Mouse (Mus musculus) MEL (cell line): ENCODE data around the gene Cul3. TPM values are rescaled to one million over a fixed set of nuclear protein-coding genes. Genes with fewer than 3 reads are reported as not detected.

Experiments used
- DNase-seq: peaks from one replicate; pipeline ENCODE4 v3.0.0; 2011; ENCODE audit warnings: low read depth, low spot score
- H3K27ac ChIP-seq: 2 replicates; pipeline ENCODE4 v1.5.1; 2012; ENCODE audit warnings: low read depth, mild to moderate bottlenecking, control low read depth, low read length, moderate library complexity; ENCODE audit not compliant: control insufficient read depth
- H3K27me3 ChIP-seq, 2 experiments: fragments of 150-350 bp in 1 of 2; sonication (generic) in 1 of 2; 2 replicates each; pipeline ENCODE4 v1.6.1; 2012; ENCODE audit warnings: low read length in 2 of 2, mild to moderate bottlenecking in 2 of 2, improper control_type of control experiment in 1 of 2, moderate library complexity in 1 of 2; ENCODE audit not compliant: insufficient read depth in 2 of 2, control insufficient read depth in 1 of 2
- H3K36me3 ChIP-seq, 2 experiments: 2 replicates each; pipeline ENCODE4 v1.6.1; 2012 to 2014; ENCODE audit warnings: low read length in 2 of 2, improper control_type of control experiment in 1 of 2, inconsistent platforms in 1 of 2, mild to moderate bottlenecking in 1 of 2; ENCODE audit not compliant: insufficient read depth in 2 of 2, control insufficient read depth in 1 of 2
- H3K4me1 ChIP-seq, 2 experiments: fragments of 150-350 bp in 1 of 2; sonication (generic) in 1 of 2; 2 replicates each; pipeline ENCODE4 v1.6.1; 2012; ENCODE audit warnings: low read length in 2 of 2, improper control_type of control experiment in 1 of 2, mild to moderate bottlenecking in 1 of 2; ENCODE audit not compliant: insufficient read depth in 2 of 2, control insufficient read depth in 1 of 2
- H3K4me3 ChIP-seq, 2 experiments: fragments of 150-350 bp in 1 of 2; sonication (generic) in 1 of 2; 2 replicates each; pipeline ENCODE4 v1.5.1; 2012; ENCODE audit warnings: low read depth in 2 of 2, low read length in 2 of 2, mild to moderate bottlenecking in 2 of 2, moderate library complexity in 2 of 2, control low read depth in 1 of 2, improper control_type of control experiment in 1 of 2; ENCODE audit not compliant: control insufficient read depth in 1 of 2, insufficient read depth in 1 of 2
- H3K79me2 ChIP-seq: 2 replicates; pipeline ENCODE4 v1.6.1; 2012; ENCODE audit warnings: mild to moderate bottlenecking, low read length, moderate library complexity; ENCODE audit not compliant: control insufficient read depth, poor library complexity, insufficient read depth
- H3K9ac ChIP-seq: 2 replicates; pipeline ENCODE4 v1.6.1; 2012; ENCODE audit warnings: low read depth, mild to moderate bottlenecking, control low read depth, low read length, moderate library complexity; ENCODE audit not compliant: control insufficient read depth, poor library complexity, severe bottlenecking
- H3K9me3 ChIP-seq: fragments of 150-350 bp; sonication (generic); replicated peaks from 2 replicates; pipeline ENCODE4 v1.6.1; 2012; ENCODE audit warnings: mild to moderate bottlenecking, low read length, improper control_type of control experiment, moderate library complexity; ENCODE audit not compliant: insufficient read depth
- BHLHE40 ChIP-seq: IDR thresholded peaks from 2 replicates; pipeline ENCODE4 v1.6.1; 2012; ENCODE audit warnings: low read depth, mild to moderate bottlenecking, inconsistent platforms, low read length, improper control_type of control experiment, borderline replicate concordance
- CTCF ChIP-seq, 3 experiments: IDR thresholded peaks in 2 of 3; conservative IDR thresholded peaks in 1 of 3; 2 replicates each; pipeline ENCODE4 v1.5.1; 2011 to 2012; ENCODE audit warnings: low read length in 3 of 3, low read depth in 2 of 3, mild to moderate bottlenecking in 2 of 3, improper control_type of control experiment in 1 of 3, inconsistent platforms in 1 of 3, mixed read lengths in 1 of 3, moderate library complexity in 1 of 3; ENCODE audit not compliant: control insufficient read depth in 1 of 3, insufficient read depth in 1 of 3, poor library complexity in 1 of 3, severe bottlenecking in 1 of 3
- E2F4 ChIP-seq: IDR thresholded peaks from 2 replicates; pipeline ENCODE4 v1.6.1; 2011; ENCODE audit warnings: low read depth, low read length, improper control_type of control experiment, borderline replicate concordance
- ELF1 ChIP-seq: IDR thresholded peaks from 2 replicates; pipeline ENCODE4 v1.6.1; 2014; ENCODE audit warnings: low read depth, mild to moderate bottlenecking, inconsistent platforms, low read length, improper control_type of control experiment, moderate library complexity
- EP300 ChIP-seq, 2 experiments: IDR thresholded peaks; 2 replicates each; pipeline ENCODE4 v1.6.1; 2011; ENCODE audit warnings: improper control_type of control experiment in 2 of 2, low read length in 2 of 2, low read depth in 1 of 2, mild to moderate bottlenecking in 1 of 2
- ETS1 ChIP-seq: IDR thresholded peaks from 2 replicates; pipeline ENCODE4 v1.6.1; 2012; ENCODE audit warnings: low read depth, mild to moderate bottlenecking, inconsistent platforms, low read length, improper control_type of control experiment, moderate library complexity
- GATA1 ChIP-seq: IDR thresholded peaks from 2 replicates; pipeline ENCODE4 v1.6.1; 2011; ENCODE audit warnings: low read depth, low read length, improper control_type of control experiment
- HCFC1 ChIP-seq: IDR thresholded peaks from 2 replicates; pipeline ENCODE4 v1.6.1; 2012; ENCODE audit warnings: low read depth, mild to moderate bottlenecking, inconsistent platforms, low read length, improper control_type of control experiment, moderate library complexity
- KAT2A ChIP-seq: conservative IDR thresholded peaks from 2 replicates; pipeline ENCODE4 v1.6.1; 2012; ENCODE audit warnings: low read depth, low read length, improper control_type of control experiment, inconsistent platforms
- MAZ ChIP-seq: IDR thresholded peaks from 2 replicates; pipeline ENCODE4 v1.6.1; 2012; ENCODE audit warnings: low read depth, mild to moderate bottlenecking, inconsistent platforms, low read length, improper control_type of control experiment
- MEF2A ChIP-seq: IDR thresholded peaks from 2 replicates; pipeline ENCODE4 v1.6.1; 2014; ENCODE audit warnings: low read depth, mild to moderate bottlenecking, inconsistent platforms, low read length, improper control_type of control experiment; ENCODE audit not compliant: poor library complexity, insufficient replicate concordance, severe bottlenecking; ENCODE audit errors: extremely low read depth
- MXI1 ChIP-seq: IDR thresholded peaks from 2 replicates; pipeline ENCODE4 v1.6.1; 2011; ENCODE audit warnings: mild to moderate bottlenecking, low read depth, low read length, improper control_type of control experiment
- MYB ChIP-seq: IDR thresholded peaks from 2 replicates; pipeline ENCODE4 v1.6.1; 2011; ENCODE audit warnings: mild to moderate bottlenecking, low read depth, low read length, improper control_type of control experiment
- MYC ChIP-seq: IDR thresholded peaks from 2 replicates; pipeline ENCODE4 v1.6.1; 2011; ENCODE audit warnings: low read depth, mild to moderate bottlenecking, low read length, improper control_type of control experiment, moderate library complexity
- NELFE ChIP-seq: IDR thresholded peaks from 2 replicates; pipeline ENCODE4 v1.6.1; 2011; ENCODE audit warnings: low read depth, low read length, improper control_type of control experiment
- NRF1 ChIP-seq: IDR thresholded peaks from 2 replicates; pipeline ENCODE4 v1.6.1; 2014; ENCODE audit warnings: low read depth, mild to moderate bottlenecking, inconsistent platforms, low read length, improper control_type of control experiment, moderate library complexity; ENCODE audit not compliant: poor library complexity, insufficient read depth, severe bottlenecking
- POLR2A ChIP-seq, 2 experiments: IDR thresholded peaks; 2 replicates each; pipeline ENCODE4 v1.6.1; 2011 to 2012; ENCODE audit warnings: low read length in 2 of 2, mild to moderate bottlenecking in 2 of 2, control low read depth in 1 of 2, improper control_type of control experiment in 1 of 2, low read depth in 1 of 2, moderate library complexity in 1 of 2; ENCODE audit not compliant: control insufficient read depth in 1 of 2, insufficient read depth in 1 of 2, poor library complexity in 1 of 2
- POLR2AphosphoS5 ChIP-seq: IDR thresholded peaks from 2 replicates; pipeline ENCODE4 v1.6.1; 2012; ENCODE audit warnings: low read depth, borderline replicate concordance, mild to moderate bottlenecking, inconsistent platforms, low read length, moderate library complexity, mixed read lengths
- RAD21 ChIP-seq: IDR thresholded peaks from 2 replicates; pipeline ENCODE4 v1.6.1; 2011; ENCODE audit warnings: mild to moderate bottlenecking, low read depth, low read length, improper control_type of control experiment
- SMC3 ChIP-seq: IDR thresholded peaks from 2 replicates; pipeline ENCODE4 v1.6.1; 2011; ENCODE audit warnings: low read depth, low read length, improper control_type of control experiment
- TBP ChIP-seq: IDR thresholded peaks from 2 replicates; pipeline ENCODE4 v1.8.0; 2011; ENCODE audit warnings: low read depth, low read length, improper control_type of control experiment
- TCF12 ChIP-seq: IDR thresholded peaks from 2 replicates; pipeline ENCODE4 v1.6.1; 2014; ENCODE audit warnings: low read depth, mild to moderate bottlenecking, inconsistent platforms, low read length, improper control_type of control experiment, moderate library complexity
- UBTF ChIP-seq: IDR thresholded peaks from 2 replicates; pipeline ENCODE4 v1.6.1; 2012; ENCODE audit warnings: low read depth, mild to moderate bottlenecking, inconsistent platforms, low read length, improper control_type of control experiment, moderate library complexity, borderline replicate concordance; ENCODE audit not compliant: insufficient read depth
- USF1 ChIP-seq: IDR thresholded peaks from 2 replicates; pipeline ENCODE4 v1.6.1; 2014; ENCODE audit warnings: low read depth, mild to moderate bottlenecking, inconsistent platforms, low read length, improper control_type of control experiment, moderate library complexity
- ZKSCAN1 ChIP-seq: IDR thresholded peaks from 2 replicates; pipeline ENCODE4 v1.6.1; 2012; ENCODE audit warnings: low read depth, mild to moderate bottlenecking, inconsistent platforms, low read length, improper control_type of control experiment, moderate library complexity
- ZMIZ1 ChIP-seq: IDR thresholded peaks from 2 replicates; pipeline ENCODE4 v1.6.1; 2012; ENCODE audit warnings: low read depth, mild to moderate bottlenecking, inconsistent platforms, low read length, improper control_type of control experiment, moderate library complexity
- ZNF384 ChIP-seq: IDR thresholded peaks from 2 replicates; pipeline ENCODE4 v1.6.1; 2012; ENCODE audit warnings: low read depth, mild to moderate bottlenecking, inconsistent platforms, low read length, improper control_type of control experiment
- polyA plus RNA-seq, 2 experiments: library from polyadenylated mRNA; stranded (reverse) in 1 of 2; unstranded in 1 of 2; fragments of >175 nt in 1 of 2; fragments of >200 nt in 1 of 2; gene quantifications; 2 replicates each; pipeline versions ENCODE4 v1.2.1 to v1.2.4; 2012; ENCODE audit warnings: low replicate concordance in 2 of 2, low read depth in 1 of 2; ENCODE audit not compliant: insufficient read length in 2 of 2, insufficient read depth in 1 of 2, missing spikeins in 1 of 2
- total RNA-seq: library from RNA; depleted of rRNA; stranded (reverse); fragments of 300-350 nt; gene quantifications from 2 replicates; pipeline ENCODE4 v1.2.3, GENCODE M21; 2012

The Cul3 gene
- total and polyA plus RNA-seq, 3 experiments, result 68.2 to 1,559 (median 90.9) TPM

GRCm38 (mm10) chr1:80244123-80244522 is 96.2 kb downstream of the Cul3 start:
- H3K4me3 ChIP-seq, result no peak overlapping the region
- H3K4me1 ChIP-seq, result no peaks in the 10 kb centered on the region
- DNase-seq, result no peak
- no peak overlapping the region for H3K27ac ChIP-seq
- H3K9me3 ChIP-seq, result no peaks in the 10 kb centered on the region
- H3K36me3 ChIP-seq, result no peaks in the 10 kb centered on the region
- no peak for TF ChIP-seq KAT2A
- TF ChIP-seq MYB, result no peak
- no peak for TF ChIP-seq ZMIZ1
- no peak for TF ChIP-seq MXI1
- no peak for TF ChIP-seq RAD21
- TF ChIP-seq CTCF (IDR thresholded peaks at IDR 0.05 in 2 of 3, conservative IDR thresholded peaks at IDR 0.05 in 1 of 3; ENCODE audit: control insufficient read depth in 1 of 3, insufficient read depth in 1 of 3, low read depth in 2 of 3, low read length in 3 of 3, poor library complexity in 1 of 3, severe bottlenecking in 1 of 3), result no peak
- no peak for TF ChIP-seq MAZ
- TF ChIP-seq MEF2A, result no peak
- no peak for TF ChIP-seq UBTF
- TF ChIP-seq ZKSCAN1, result no peak
- no peak for TF ChIP-seq HCFC1
- TF ChIP-seq USF1, result no peak
- TF ChIP-seq GATA1, result no peak
- no peak for TF ChIP-seq EP300 (IDR thresholded peaks at IDR 0.05; ENCODE audit: low read depth in 1 of 2, low read length in 2 of 2)
- no peak for TF ChIP-seq POLR2AphosphoS5
- TF ChIP-seq MYC, result no peak
- no peak for TF ChIP-seq TBP
- no peak for TF ChIP-seq POLR2A (IDR thresholded peaks at IDR 0.05; ENCODE audit: control insufficient read depth in 1 of 2, insufficient read depth in 1 of 2, low read depth in 1 of 2, low read length in 2 of 2, poor library complexity in 1 of 2)
- no peaks in the 10 kb centered on the region for H3K79me2 ChIP-seq
- H3K27me3 ChIP-seq, result no peaks in the 10 kb centered on the region
- no peak overlapping the region for H3K9ac ChIP-seq

GRCm38 (mm10) chr1:80241579-80241978 is 98.7 kb downstream of the Cul3 start:
- H3K27me3 ChIP-seq, result no peaks in the 10 kb centered on the region
- no peak overlapping the region for H3K27ac ChIP-seq
- H3K4me3 ChIP-seq, result no peak overlapping the region
- no peak for DNase-seq
- no peak overlapping the region for H3K9ac ChIP-seq
- H3K79me2 ChIP-seq, result no peaks in the 10 kb centered on the region
- no peaks in the 10 kb centered on the region for H3K36me3 ChIP-seq
- H3K9me3 ChIP-seq, result no peaks in the 10 kb centered on the region
- TF ChIP-seq NELFE (no peak), MXI1 (no peak), ZKSCAN1 (no peak), TBP (no peak), ETS1 (no peak), NRF1 (no peak), BHLHE40 (no peak), CTCF (IDR thresholded peaks at IDR 0.05 in 2 of 3, conservative IDR thresholded peaks at IDR 0.05 in 1 of 3; ENCODE audit: control insufficient read depth in 1 of 3, insufficient read depth in 1 of 3, low read depth in 2 of 3, low read length in 3 of 3, poor library complexity in 1 of 3, severe bottlenecking in 1 of 3) (no peak), SMC3 (no peak), E2F4 (no peak), TCF12 (no peak), EP300 (IDR thresholded peaks at IDR 0.05; ENCODE audit: low read depth in 1 of 2, low read length in 2 of 2) (no peak), ZNF384 (no peak), MEF2A (no peak), ELF1 (no peak)
- no peaks in the 10 kb centered on the region for H3K4me1 ChIP-seq
